Mouse (Mus musculus) olfactory bulb, adult 2 months (tissue): ENCODE measurements around the gene Gm35315.

ENCODE experiments used
- CTCF ChIP-seq: fragments of 200-500 bp; IDR thresholded peaks from 2 replicates; pipeline ENCODE4 v1.5.1; 2012; ENCODE audit warnings: low read depth, mild to moderate bottlenecking, low read length, moderate library complexity; ENCODE audit not compliant: insufficient read depth
- POLR2A ChIP-seq: fragments of 200-500 bp; IDR thresholded peaks from 2 replicates; pipeline ENCODE4 v1.6.1; 2012; ENCODE audit warnings: mild to moderate bottlenecking, low read depth, low read length, moderate library complexity; ENCODE audit not compliant: insufficient read depth

DNA sequence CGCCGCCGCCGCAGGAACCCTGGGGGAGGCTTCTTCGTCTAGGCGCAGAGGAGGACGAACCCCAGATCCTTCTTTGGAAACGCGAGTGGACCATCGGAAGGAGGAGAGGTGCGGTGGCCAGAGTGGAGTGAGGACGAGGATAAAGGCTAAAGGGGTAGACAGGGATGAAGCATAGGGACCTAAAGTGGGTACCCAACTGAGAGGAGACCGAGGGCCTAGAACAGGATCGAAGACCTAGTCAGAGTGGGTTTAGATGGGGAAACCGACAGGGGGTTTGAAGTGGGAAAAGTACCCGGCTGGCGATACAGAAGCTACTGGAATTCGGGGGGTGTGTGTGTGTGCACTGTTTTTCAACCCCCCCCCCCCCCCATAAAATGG lies 41.9 kb upstream of the Gm35315 start:
- no peak for TF ChIP-seq CTCF
- no peak for TF ChIP-seq POLR2A
